Mouse (Mus musculus) heart, adult 11 months (tissue): ENCODE measurements around the gene Olfr378.

Source experiments
- DNase-seq: peaks from one replicate; pipeline ENCODE4 v3.0.0; 2022

Gene Olfr378

DNA sequence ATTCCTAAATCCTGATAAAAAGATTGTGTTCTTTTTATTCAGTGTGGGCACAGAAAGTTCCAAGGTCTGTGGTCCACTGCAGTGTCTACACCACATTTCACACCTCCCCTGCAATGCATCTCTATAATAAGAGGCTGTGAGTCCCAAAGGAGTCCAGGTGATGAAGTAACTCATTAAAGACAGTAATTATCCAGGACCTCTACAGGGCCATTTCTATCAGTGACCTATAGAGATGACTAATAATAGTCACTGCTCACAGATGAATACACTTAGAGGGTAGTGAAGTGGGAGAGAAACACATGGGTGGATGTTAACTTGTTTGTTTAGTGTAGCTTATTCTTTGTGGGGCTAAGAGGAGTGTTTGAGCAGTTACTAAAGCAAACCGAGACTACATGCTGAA, at the start of gene Olfr378:
Gene Olfr378, minus strand, starts transcription at position 101 of the 400 bp plus-strand sequence.
- DNase-seq: no peak

DNA sequence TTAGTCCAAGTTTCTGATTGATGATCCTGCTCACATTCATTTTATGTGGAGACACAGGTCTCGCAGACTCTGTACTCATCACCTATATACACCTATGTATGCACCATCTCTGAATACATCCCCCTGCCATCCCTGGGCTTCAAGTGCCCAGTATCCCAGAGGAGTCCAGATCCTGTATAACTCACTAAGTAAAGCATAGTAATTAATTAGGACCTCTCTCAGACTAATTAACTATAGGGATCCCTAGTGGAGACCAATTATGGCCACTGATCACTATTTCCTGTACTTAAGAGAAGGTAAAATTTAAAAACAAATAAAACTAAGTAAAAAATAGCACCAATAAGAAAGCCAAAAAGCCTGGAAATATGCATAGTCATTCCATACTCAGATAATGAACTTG, 29.1 kb upstream of the Olfr378 start, which contains the start of gene Olfr380:
Gene Olfr380, minus strand, starts transcription at position 101 of the 400 bp plus-strand sequence.
- DNase-seq: no peak

DNA sequence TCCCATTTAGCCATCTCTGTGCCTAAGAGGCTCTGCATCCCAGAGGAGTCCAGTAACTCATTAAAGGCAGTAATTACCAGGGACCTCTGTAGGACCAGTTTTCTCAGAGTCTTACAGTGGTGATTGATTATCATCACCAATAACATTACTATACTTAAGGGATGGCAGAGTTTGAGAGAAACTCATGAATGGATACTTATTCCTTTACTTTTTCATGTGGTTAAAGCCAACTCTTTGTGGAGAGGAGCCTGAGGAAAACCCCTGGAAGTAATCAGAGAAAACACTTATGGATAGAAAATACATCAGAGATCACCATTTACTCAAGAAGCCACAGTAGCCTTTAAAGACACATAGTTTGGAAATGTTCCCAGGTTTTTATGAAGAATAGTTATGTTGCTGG, 28.8 kb downstream of the Olfr378 start, which contains the start of gene Olfr1:
Gene Olfr1, minus strand, starts transcription at position 101 of the 400 bp plus-strand sequence.
- DNase-seq: no peak

DNA sequence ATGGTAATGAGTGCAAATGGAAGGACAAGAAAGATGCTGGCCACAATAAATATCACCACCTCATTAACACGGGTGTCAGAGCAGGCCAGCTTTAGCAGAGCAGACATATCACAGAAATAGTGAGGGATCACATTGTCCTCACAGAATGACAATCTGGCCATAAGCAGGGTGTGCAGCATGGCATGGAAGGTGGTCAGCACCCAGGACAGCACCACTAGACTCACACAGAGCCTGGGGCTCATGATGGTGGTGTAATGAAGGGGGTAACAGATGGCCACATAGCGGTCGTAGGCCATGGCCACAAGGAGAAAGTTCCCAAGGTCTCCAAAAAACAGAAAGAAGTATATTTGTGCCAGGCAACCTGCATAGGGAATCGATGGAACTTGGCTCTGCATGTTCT, 32.9 kb downstream of the Olfr378 start:
- DNase-seq: no peak
